Mouse (Mus musculus) lung, postnatal 10 days (tissue): ENCODE data around the gene Rbbp5.
"Not testable (repeated sequence)": the region's sequence is repeated elsewhere in the genome, so short reads cannot be mapped to it uniquely, and the experiment has no call there.

Experiments used
- DNase-seq: peaks from one replicate; pipeline ENCODE4 v3.0.0; 2021

The Rbbp5 gene

GRCm38 (mm10) chr1:132476928-132477691, at the start of gene Rbbp5:
Gene Rbbp5 (plus strand): TSS chr1:132477365.
- peak; percentile 93 for DNase-seq

GRCm38 (mm10) chr1:132430818-132431217, 46.3 kb upstream of the Rbbp5 start:
- no peak for DNase-seq

- peak; percentile 46 for DNase-seq
Observed at GRCm38 (mm10) chr1:132431716-132432115, 45.4 kb upstream of the Rbbp5 start.

- DNase-seq: peak; percentile 20
Observed at GRCm38 (mm10) chr1:132433349-132433748, 43.8 kb upstream of the Rbbp5 start.

GRCm38 (mm10) chr1:132434032-132434431, 43.1 kb upstream of the Rbbp5 start:
- no peak for DNase-seq

GRCm38 (mm10) chr1:132436320-132436958, 40.7 kb upstream of the Rbbp5 start:
- DNase-seq: peak; percentile 29

GRCm38 (mm10) chr1:132436960-132437359, 40.2 kb upstream of the Rbbp5 start:
- no peak for DNase-seq

GRCm38 (mm10) chr1:132437389-132437788, 39.8 kb upstream of the Rbbp5 start:
- DNase-seq: no peak

GRCm38 (mm10) chr1:132440896-132441435, 36.2 kb upstream of the Rbbp5 start:
- peak; percentile 23 for DNase-seq

GRCm38 (mm10) chr1:132449742-132450141, 27.4 kb upstream of the Rbbp5 start:
- DNase-seq: no peak

- no peak for DNase-seq
Observed at GRCm38 (mm10) chr1:132464651-132465050, 12.5 kb upstream of the Rbbp5 start.

- peak; percentile 10 for DNase-seq
Observed at GRCm38 (mm10) chr1:132468926-132469325, 8.2 kb upstream of the Rbbp5 start.

GRCm38 (mm10) chr1:132469519-132469918, 7.6 kb upstream of the Rbbp5 start:
- DNase-seq: peak; percentile 16

GRCm38 (mm10) chr1:132470031-132470430, 7.1 kb upstream of the Rbbp5 start:
- DNase-seq: not testable (repeated sequence)

GRCm38 (mm10) chr1:132471032-132471431, 6.1 kb upstream of the Rbbp5 start:
- DNase-seq: no peak

- DNase-seq: no peak
Observed at GRCm38 (mm10) chr1:132471499-132471898, 5.7 kb upstream of the Rbbp5 start.

GRCm38 (mm10) chr1:132472537-132472936, 4.6 kb upstream of the Rbbp5 start:
- DNase-seq: no peak

GRCm38 (mm10) chr1:132474496-132474895, 2.7 kb upstream of the Rbbp5 start:
- no peak for DNase-seq

- no peak for DNase-seq
Observed at GRCm38 (mm10) chr1:132476575-132476927, 614 bp upstream of the Rbbp5 start.

GRCm38 (mm10) chr1:132479438-132479837, 2.3 kb downstream of the Rbbp5 start:
- DNase-seq: no peak

GRCm38 (mm10) chr1:132481619-132482018, 4.5 kb downstream of the Rbbp5 start:
- no peak for DNase-seq

- no peak for DNase-seq
Observed at GRCm38 (mm10) chr1:132483234-132483633, 6.1 kb downstream of the Rbbp5 start.

- DNase-seq: no peak
Observed at GRCm38 (mm10) chr1:132483759-132484158, 6.6 kb downstream of the Rbbp5 start.

GRCm38 (mm10) chr1:132500535-132500934, 23.4 kb downstream of the Rbbp5 start:
- no peak for DNase-seq
